Mouse (Mus musculus): ENCODE data around the gene Brms1. TPM values are rescaled to one million over a fixed set of nuclear protein-coding genes. Genes with fewer than 3 reads are reported as not detected.
A peak's percentile ranks its signal among the peaks of the same experiment; 100 is the strongest.
"Not testable (repeated sequence)": the region's sequence is repeated elsewhere in the genome, so short reads cannot be mapped to it uniquely, and the experiment has no call there.

Brms1 gene
- polyA plus RNA-seq, 1 experiment from 2014 or later, result 24.0 TPM

DNA sequence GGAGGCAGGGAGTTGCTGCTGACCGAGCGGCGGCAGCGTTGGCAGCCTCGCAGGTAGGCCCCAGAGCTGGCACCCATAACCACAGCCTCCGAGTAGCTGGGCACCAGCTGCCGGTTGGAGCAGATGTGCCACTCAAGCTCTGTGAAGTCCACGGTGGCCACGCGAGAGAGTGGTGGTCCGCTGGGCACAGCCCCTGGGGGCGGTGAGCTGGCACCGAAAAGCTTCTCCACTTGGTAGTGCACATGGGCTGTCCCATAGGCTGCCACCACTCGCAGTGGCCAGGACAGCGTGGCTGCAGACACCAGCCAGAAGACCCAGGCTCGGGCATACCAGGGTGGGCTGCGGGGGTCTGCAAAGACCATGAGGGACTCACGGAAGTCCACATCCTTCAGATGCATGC lies 40.9 kb downstream of the Brms1 start:
- Histone ChIP-seq H3K4me1 (replicated peaks) (peaks cover 14% of the 10 kb centered on the region), H3K27me3 (peaks cover 83% of the 10 kb centered on the region), H3K9ac (no peak overlapping the region), H3K9me3 (replicated peaks) (no peaks in the 10 kb centered on the region), H3K4me2 (no peak overlapping the region), H3K4me3 (replicated peaks) (no peak overlapping the region), H3K27ac (replicated peaks) (no peak overlapping the region), H3K36me3 (replicated peaks) (no peaks in the 10 kb centered on the region)
- ATAC-seq (ENCODE audit: insufficient read depth), result no peak
- WGBS (ENCODE audit: insufficient replicate concordance), result 57% methylated on average over 18 of the region's 18 CpGs

- H3K27ac ChIP-seq (replicated peaks), result no peak overlapping the region
- H3K9me3 ChIP-seq (replicated peaks), result no peaks in the 10 kb centered on the region
- no peak overlapping the region for H3K4me2 ChIP-seq
- H3K36me3 ChIP-seq (replicated peaks), result no peaks in the 10 kb centered on the region
- 53% methylated on average over 24 of the region's 24 CpGs for WGBS (ENCODE audit: insufficient replicate concordance)
- H3K4me3 ChIP-seq (replicated peaks), result no peak overlapping the region
- H3K4me1 ChIP-seq (replicated peaks), result peaks cover 20% of the 10 kb centered on the region
- H3K9ac ChIP-seq, result no peak overlapping the region
- peak; percentile 9; the same call in 1 of the 2 replicates for ATAC-seq (ENCODE audit: insufficient read depth)
- H3K27me3 ChIP-seq, result peaks cover 89% of the 10 kb centered on the region
These were observed 41.4 kb downstream of the Brms1 start for GRCm38 (mm10) chr19:5082596-5082995.

- H3K9ac ChIP-seq, result no peak overlapping the region
- no peak for ATAC-seq (ENCODE audit: insufficient read depth)
- no peak overlapping the region for H3K4me2 ChIP-seq
- H3K9me3 ChIP-seq (replicated peaks), result no peaks in the 10 kb centered on the region
- 45% methylated on average over 3 of the region's 3 CpGs for WGBS (ENCODE audit: insufficient replicate concordance)
- H3K4me3 ChIP-seq (replicated peaks), result no peak overlapping the region
- H3K4me1 ChIP-seq (replicated peaks), result peaks cover 33% of the 10 kb centered on the region
- H3K27ac ChIP-seq (replicated peaks), result no peak overlapping the region
- H3K36me3 ChIP-seq (replicated peaks), result no peaks in the 10 kb centered on the region
- peaks cover 86% of the 10 kb centered on the region for H3K27me3 ChIP-seq
These were observed 43.0 kb downstream of the Brms1 start for GRCm38 (mm10) chr19:5083961-5084833.

- H3K27ac ChIP-seq (replicated peaks), result no peak overlapping the region
- H3K9me3 ChIP-seq (replicated peaks), result no peaks in the 10 kb centered on the region
- H3K9ac ChIP-seq, result no peak overlapping the region
- H3K4me2 ChIP-seq, result peak overlapping the region; percentile 83
- H3K4me3 ChIP-seq (replicated peaks), result peak overlapping the region; percentile 58
- no peaks in the 10 kb centered on the region for H3K36me3 ChIP-seq (replicated peaks)
- H3K4me1 ChIP-seq (replicated peaks), result peaks cover 38% of the 10 kb centered on the region
- ATAC-seq (ENCODE audit: insufficient read depth), result no peak
- WGBS (ENCODE audit: insufficient replicate concordance), result 2% methylated on average over 15 of the region's 15 CpGs
- peaks cover 80% of the 10 kb centered on the region for H3K27me3 ChIP-seq
These were observed 43.6 kb downstream of the Brms1 start for GRCm38 (mm10) chr19:5084834-5085144.

DNA sequence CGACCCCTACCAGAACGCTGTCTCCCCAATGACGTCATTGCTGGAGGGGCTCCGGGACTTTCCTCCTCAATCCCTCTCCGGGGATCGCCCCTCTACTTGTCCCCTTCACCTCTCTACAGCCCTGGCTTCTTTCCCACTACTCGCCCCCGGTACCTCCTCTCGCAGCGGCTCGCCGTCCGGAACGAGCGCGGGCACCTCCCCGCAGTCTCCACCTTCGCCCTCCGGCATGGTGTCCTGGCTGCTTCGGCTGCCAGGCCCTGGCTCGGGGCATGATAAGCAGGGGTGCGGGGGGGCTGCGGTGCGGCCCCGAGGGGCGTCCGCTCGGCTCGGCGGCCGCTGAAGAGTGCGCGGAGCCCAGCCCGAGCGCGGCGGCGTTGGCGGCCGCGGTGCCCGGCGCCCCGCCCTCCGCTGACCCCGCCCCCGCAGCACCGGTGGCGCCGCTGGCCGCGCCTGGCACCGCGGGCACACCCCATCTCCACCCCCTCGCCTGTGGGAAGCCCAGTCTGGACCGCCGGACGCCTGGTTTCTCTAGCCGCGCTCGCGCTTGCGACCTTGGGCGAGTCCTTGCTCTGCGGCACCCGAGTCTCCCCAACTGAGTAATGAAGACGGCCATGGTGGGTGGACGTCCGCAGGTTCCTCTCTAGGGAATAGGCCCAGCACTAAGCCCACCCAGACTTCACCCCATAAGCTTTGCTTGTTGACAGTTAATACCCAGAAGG lies 44.1 kb downstream of the Brms1 start, which contains the start of gene Tmem151a:
Tmem151a (minus strand) TSS at position 387 of the 719 bp plus-strand sequence.
- WGBS (ENCODE audit: insufficient replicate concordance), result under 1% methylated on average over 69 of the region's 69 CpGs
- peaks cover 75% of the 10 kb centered on the region for H3K27me3 ChIP-seq
- no peak for ATAC-seq (ENCODE audit: insufficient read depth)

GRCm38 (mm10) chr19:5086533-5086932 lies 45.4 kb downstream of the Brms1 start:
- H3K9ac ChIP-seq; H3K4me3 ChIP-seq (replicated peaks); H3K9me3 ChIP-seq (replicated peaks); ATAC-seq (ENCODE audit: insufficient read depth); H3K4me2 ChIP-seq; H3K27ac ChIP-seq (replicated peaks); H3K36me3 ChIP-seq (replicated peaks): not testable (repeated sequence)
- peaks cover 63% of the 10 kb centered on the region for H3K27me3 ChIP-seq
- H3K4me1 ChIP-seq (replicated peaks), result peaks cover 38% of the 10 kb centered on the region
- WGBS (ENCODE audit: insufficient replicate concordance), result 52% methylated on average over 4 of the region's 4 CpGs

More for the DNA sequence above, 44.1 kb downstream of the Brms1 start, which contains the start of gene Tmem151a:
- Histone ChIP-seq H3K27ac (replicated peaks) (no peak within 1 kb of the TSS), H3K4me2 (peak within 1 kb of the TSS; percentile 83), H3K4me1 (replicated peaks) (peaks cover 38% of the 10 kb centered on the region), H3K4me3 (replicated peaks) (peak within 1 kb of the TSS; percentile 58), H3K36me3 (replicated peaks) (peaks cover under 1% of the 10 kb centered on the region), H3K9ac (peak within 1 kb of the TSS; percentile 30; the same call in 1 of the 2 replicates), H3K9me3 (replicated peaks) (no peaks in the 10 kb centered on the region)

DNA sequence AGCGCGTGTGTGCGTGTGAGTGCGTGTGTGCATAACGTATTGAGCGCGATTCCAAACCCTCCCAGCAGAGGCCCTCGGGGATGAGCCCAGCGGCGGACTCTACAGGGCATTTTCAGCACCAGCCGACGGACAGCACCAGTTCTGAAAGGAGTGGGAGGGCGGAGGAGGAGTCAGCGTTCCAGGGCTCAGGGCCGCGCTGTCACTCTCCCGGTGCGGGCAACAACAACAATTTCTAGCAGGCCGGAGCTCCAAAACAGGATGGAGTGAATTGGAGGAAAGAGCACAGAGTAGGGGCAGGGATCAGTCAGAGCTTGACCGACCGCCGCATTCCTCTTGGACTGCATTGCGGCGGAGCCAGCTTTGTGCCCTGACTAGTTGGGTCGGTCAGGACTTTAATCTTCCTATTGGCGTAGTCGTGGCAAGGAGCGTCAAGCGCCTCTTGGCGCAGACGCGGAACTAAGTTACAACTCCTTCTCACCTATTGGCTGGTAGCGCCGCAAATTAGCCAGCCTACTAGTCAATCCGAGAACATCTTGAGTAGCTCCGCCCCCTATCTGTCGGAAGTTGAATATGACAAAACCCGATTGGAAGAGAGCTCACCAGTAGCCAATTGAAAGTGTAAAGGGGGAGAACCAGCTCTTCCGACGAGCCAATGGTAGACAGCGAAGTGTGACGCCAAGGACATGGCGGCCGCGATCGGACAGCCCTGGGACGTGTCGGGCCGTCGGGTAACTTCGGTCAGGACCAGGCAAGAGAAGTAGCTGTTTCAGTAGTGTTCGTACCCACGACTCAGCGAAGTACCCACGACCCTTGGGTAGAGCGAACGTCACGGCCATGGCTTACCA lies 47.0 kb downstream of the Brms1 start, which contains the start of gene Yif1a:
Yif1a (plus strand) TSS at position 655 of the 845 bp plus-strand sequence.
- peak; percentile 89 for ATAC-seq (ENCODE audit: insufficient read depth)
- Histone ChIP-seq H3K27ac (replicated peaks) (peak within 1 kb of the TSS; percentile 86), H3K4me2 (peak within 1 kb of the TSS; percentile 93), H3K9me3 (replicated peaks) (no peaks in the 10 kb centered on the region), H3K27me3 (peaks cover 47% of the 10 kb centered on the region), H3K36me3 (replicated peaks) (peaks cover 15% of the 10 kb centered on the region), H3K4me3 (replicated peaks) (peak within 1 kb of the TSS; percentile 84), H3K4me1 (replicated peaks) (peaks cover 38% of the 10 kb centered on the region), H3K9ac (peak within 1 kb of the TSS; percentile 79)
- under 1% methylated on average over 58 of the region's 58 CpGs for WGBS (ENCODE audit: insufficient replicate concordance)

GRCm38 (mm10) chr19:5089324-5089723 lies 48.2 kb downstream of the Brms1 start:
- Histone ChIP-seq H3K27ac (replicated peaks) (no peak overlapping the region), H3K9ac (peak overlapping the region; percentile 79; the same call in 1 of the 2 replicates), H3K4me2 (peak overlapping the region; percentile 93), H3K4me1 (replicated peaks) (peaks cover 46% of the 10 kb centered on the region), H3K4me3 (replicated peaks) (peak overlapping the region; percentile 84), H3K9me3 (replicated peaks) (no peaks in the 10 kb centered on the region), H3K36me3 (replicated peaks) (peaks cover 15% of the 10 kb centered on the region), H3K27me3 (peaks cover 36% of the 10 kb centered on the region)
- ATAC-seq (ENCODE audit: insufficient read depth), result no peak
- whole genome bisulfite sequencing (ENCODE audit: insufficient replicate concordance), result 71% methylated on average over 4 of the region's 4 CpGs

DNA sequence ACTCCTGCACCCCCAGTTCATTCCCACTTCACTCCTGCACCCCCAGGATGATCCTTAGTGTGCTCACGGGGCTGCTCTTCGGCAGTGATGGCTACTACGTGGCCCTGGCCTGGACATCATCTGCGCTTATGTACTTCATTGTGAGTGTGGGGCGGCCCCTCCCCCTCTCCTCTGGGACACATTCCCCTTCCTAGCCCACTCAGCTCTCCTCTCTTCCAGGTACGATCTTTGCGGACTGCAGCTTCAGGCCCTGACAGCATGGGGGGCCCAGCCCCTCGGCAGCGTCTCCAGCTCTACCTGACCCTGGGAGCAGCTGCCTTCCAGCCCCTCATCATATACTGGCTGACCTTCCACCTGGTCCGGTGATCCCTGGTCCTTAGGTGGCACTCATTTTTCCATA lies 50.9 kb downstream of the Brms1 start:
- no peak overlapping the region for H3K9ac ChIP-seq
- no peak overlapping the region for H3K4me2 ChIP-seq
- H3K4me3 ChIP-seq (replicated peaks), result no peak overlapping the region
- ATAC-seq (ENCODE audit: insufficient read depth), result no peak
- 76% methylated on average over 10 of the region's 10 CpGs for WGBS (ENCODE audit: insufficient replicate concordance)
- no peaks in the 10 kb centered on the region for H3K9me3 ChIP-seq (replicated peaks)
- H3K4me1 ChIP-seq (replicated peaks), result peaks cover 47% of the 10 kb centered on the region
- peaks cover 36% of the 10 kb centered on the region for H3K27me3 ChIP-seq
- H3K27ac ChIP-seq (replicated peaks), result no peak overlapping the region
- peaks cover 15% of the 10 kb centered on the region for H3K36me3 ChIP-seq (replicated peaks)

GRCm38 (mm10) chr19:5093481-5094242 lies 52.5 kb downstream of the Brms1 start:
- H3K27me3 ChIP-seq, result peaks cover 36% of the 10 kb centered on the region
- H3K4me3 ChIP-seq (replicated peaks), result no peak overlapping the region
- 65% methylated on average over 12 of the region's 12 CpGs for WGBS (ENCODE audit: insufficient replicate concordance)
- peaks cover 46% of the 10 kb centered on the region for H3K4me1 ChIP-seq (replicated peaks)
- H3K4me2 ChIP-seq, result no peak overlapping the region
- no peak overlapping the region for H3K9ac ChIP-seq
- peaks cover 15% of the 10 kb centered on the region for H3K36me3 ChIP-seq (replicated peaks)
- H3K9me3 ChIP-seq (replicated peaks), result no peaks in the 10 kb centered on the region
- no peak for ATAC-seq (ENCODE audit: insufficient read depth)
- no peak overlapping the region for H3K27ac ChIP-seq (replicated peaks)
